Mouse (Mus musculus) CH12.LX (cell line): ENCODE measurements around the gene Cdyl. TPM values are rescaled to one million over a fixed set of nuclear protein-coding genes. Genes with fewer than 3 reads are reported as not detected.
A peak's percentile ranks its signal among the peaks of the same experiment; 100 is the strongest.

Experiments
- DNase-seq: peaks from one replicate; pipeline ENCODE4 v3.0.0-alpha.2; 2013; ENCODE audit errors: extremely low read depth
- H3K27ac ChIP-seq: 2 replicates; pipeline ENCODE4 v1.5.1; 2012; ENCODE audit warnings: low read depth, mild to moderate bottlenecking, control low read depth, moderate library complexity; ENCODE audit not compliant: insufficient read depth
- H3K27me3 ChIP-seq: replicated peaks from 2 replicates; pipeline ENCODE3; 2012; ENCODE audit warnings: inconsistent platforms
- H3K36me3 ChIP-seq, 2 experiments: replicated peaks in 1 of 2; 2 replicates each; pipeline versions ENCODE3 to v1.6.1; 2012; ENCODE audit warnings: inconsistent platforms in 1 of 2, low read length in 1 of 2, mild to moderate bottlenecking in 1 of 2, mixed read lengths in 1 of 2, moderate library complexity in 1 of 2; ENCODE audit not compliant: control insufficient read depth in 1 of 2, insufficient read depth in 1 of 2
- H3K4me1 ChIP-seq, 2 experiments: 2 replicates each; pipeline ENCODE4 v1.6.1; 2012; ENCODE audit warnings: inconsistent platforms in 1 of 2, moderate library complexity in 1 of 2; ENCODE audit not compliant: insufficient read depth in 2 of 2, control insufficient read depth in 1 of 2
- H3K4me2 ChIP-seq: 2 replicates; pipeline ENCODE4 v1.6.1; 2012; ENCODE audit warnings: low read depth, mild to moderate bottlenecking, control low read depth; ENCODE audit not compliant: poor library complexity, insufficient read depth, severe bottlenecking
- H3K4me3 ChIP-seq, 3 experiments: fragments of 150-350 bp in 1 of 3; sonication (generic) in 1 of 3; replicated peaks in 1 of 3; 2 replicates each; pipeline versions ENCODE3 to v1.5.1; 2011 to 2012; ENCODE audit warnings: low read depth in 2 of 3, low read length in 2 of 3, mild to moderate bottlenecking in 2 of 3, moderate library complexity in 2 of 3, control low read depth in 1 of 3, improper control_type of control experiment in 1 of 3, inconsistent platforms in 1 of 3, mixed read lengths in 1 of 3; ENCODE audit not compliant: poor library complexity in 1 of 3
- H3K79me2 ChIP-seq: replicated peaks from 2 replicates; pipeline ENCODE4 v1.6.1; 2012; ENCODE audit warnings: mild to moderate bottlenecking, moderate library complexity; ENCODE audit not compliant: control insufficient read depth, poor library complexity, insufficient read depth, severe bottlenecking; ENCODE audit errors: extremely low read depth
- H3K9ac ChIP-seq: 2 replicates; pipeline ENCODE4 v1.6.1; 2012; ENCODE audit warnings: low read depth, mild to moderate bottlenecking, control low read depth, moderate library complexity; ENCODE audit not compliant: insufficient read depth
- H3K9me3 ChIP-seq: replicated peaks from 2 replicates; pipeline ENCODE3; 2012; ENCODE audit warnings: low read length, inconsistent platforms, mixed read lengths
- CHD2 ChIP-seq: IDR thresholded peaks from 2 replicates; pipeline ENCODE4 v1.6.1; 2011; ENCODE audit warnings: low read length, improper control_type of control experiment
- CTCF ChIP-seq, 2 experiments: IDR thresholded peaks in 1 of 2; conservative IDR thresholded peaks in 1 of 2; 2 replicates each; pipeline ENCODE4 v1.5.1; 2011 to 2012; ENCODE audit warnings: low read depth in 2 of 2, low read length in 2 of 2, improper control_type of control experiment in 1 of 2, inconsistent platforms in 1 of 2, mild to moderate bottlenecking in 1 of 2, moderate library complexity in 1 of 2
- E2F4 ChIP-seq: IDR thresholded peaks from 2 replicates; pipeline ENCODE4 v1.6.1; 2011; ENCODE audit warnings: low read depth, low read length, improper control_type of control experiment; ENCODE audit not compliant: insufficient replicate concordance
- ELF1 ChIP-seq: IDR thresholded peaks from 2 replicates; pipeline ENCODE4 v1.6.1; 2014; ENCODE audit warnings: low read depth, mild to moderate bottlenecking, inconsistent platforms, low read length, improper control_type of control experiment
- EP300 ChIP-seq: IDR thresholded peaks from 2 replicates; pipeline ENCODE4 v1.6.1; 2011; ENCODE audit warnings: low read length, improper control_type of control experiment
- JUND ChIP-seq: conservative IDR thresholded peaks from 2 replicates; pipeline ENCODE4 v1.6.1; 2011; ENCODE audit warnings: low read depth, low read length, improper control_type of control experiment
- KAT2A ChIP-seq: IDR thresholded peaks from 2 replicates; pipeline ENCODE4 v1.6.1; 2012; ENCODE audit warnings: low read length, improper control_type of control experiment, inconsistent platforms; ENCODE audit not compliant: insufficient replicate concordance
- MAFK ChIP-seq: IDR thresholded peaks from 2 replicates; pipeline ENCODE4 v1.6.1; 2011; ENCODE audit warnings: low read length, improper control_type of control experiment; ENCODE audit not compliant: insufficient replicate concordance
- MAX ChIP-seq: IDR thresholded peaks from 2 replicates; pipeline ENCODE4 v1.6.1; 2011; ENCODE audit warnings: low read length, improper control_type of control experiment
- MAZ ChIP-seq: IDR thresholded peaks from 2 replicates; pipeline ENCODE4 v1.6.1; 2012; ENCODE audit warnings: low read depth, mild to moderate bottlenecking, inconsistent platforms, low read length, improper control_type of control experiment, moderate library complexity
- MEF2A ChIP-seq: IDR thresholded peaks from 2 replicates; pipeline ENCODE4 v1.6.1; 2014; ENCODE audit warnings: low read depth, mild to moderate bottlenecking, inconsistent platforms, low read length, improper control_type of control experiment, borderline replicate concordance
- MYC ChIP-seq: IDR thresholded peaks from 2 replicates; pipeline ENCODE4 v1.6.1; 2011; ENCODE audit warnings: low read depth, mild to moderate bottlenecking, improper control_type of control experiment, low read length
- POLR2A ChIP-seq: IDR thresholded peaks from 2 replicates; pipeline ENCODE4 v1.6.1; 2011; ENCODE audit warnings: low read depth, mild to moderate bottlenecking, improper control_type of control experiment, low read length
- POLR2AphosphoS2 ChIP-seq: IDR thresholded peaks from 2 replicates; pipeline ENCODE4 v1.6.1; 2011; ENCODE audit warnings: low read depth, low read length, improper control_type of control experiment
- SMC3 ChIP-seq: IDR thresholded peaks from 2 replicates; pipeline ENCODE4 v1.6.1; 2011; ENCODE audit warnings: low read depth, low read length, improper control_type of control experiment
- TBP ChIP-seq: conservative IDR thresholded peaks from 2 replicates; pipeline ENCODE4 v1.6.1; 2011; ENCODE audit warnings: low read depth, low read length, improper control_type of control experiment
- UBTF ChIP-seq: IDR thresholded peaks from 2 replicates; pipeline ENCODE4 v1.6.1; 2012; ENCODE audit warnings: low read depth, mild to moderate bottlenecking, inconsistent platforms, low read length, improper control_type of control experiment, moderate library complexity
- USF2 ChIP-seq: conservative IDR thresholded peaks from 2 replicates; pipeline ENCODE4 v1.6.1; 2011; ENCODE audit warnings: low read depth, low read length, improper control_type of control experiment
- dilution Hi-C: fragments of 300-500 bp; cut with MboI; formaldehyde crosslinking; loops from 2 replicates; pipeline ENCODE4 v1.14.3; 2020; ENCODE audit warnings: low sequenced_read_pairs; ENCODE audit not compliant: extremely low pct_unique_long_range_greater_than_20kb, extremely low pct_ligation_motif_present
- in situ Hi-C: fragments of 300-500 bp; cut with MboI; formaldehyde crosslinking; loops from 3 replicates; pipeline ENCODE4 v1.14.3; 2019; ENCODE audit warnings: low sequenced_read_pairs, low pct_ligation_motif_present, low pct_unique_long_range_greater_than_20kb, mixed read lengths
- polyA plus RNA-seq: library from polyadenylated mRNA; unstranded; fragments of >175 nt; gene quantifications from 2 replicates; pipeline ENCODE4 v1.2.1, GENCODE M21; 2012; ENCODE audit warnings: low read depth; ENCODE audit not compliant: insufficient read length
- total RNA-seq, 2 experiments: library from RNA; depleted of rRNA; stranded (reverse); fragments of 300-350 nt in 1 of 2; fragments of >200 nt in 1 of 2; gene quantifications; 2 replicates each; pipeline ENCODE4 v1.2.3; 2012 to 2014

The Cdyl gene
- total and polyA plus RNA-seq, 3 experiments: 5.7 to 9.1 (median 8.3) TPM

DNA sequence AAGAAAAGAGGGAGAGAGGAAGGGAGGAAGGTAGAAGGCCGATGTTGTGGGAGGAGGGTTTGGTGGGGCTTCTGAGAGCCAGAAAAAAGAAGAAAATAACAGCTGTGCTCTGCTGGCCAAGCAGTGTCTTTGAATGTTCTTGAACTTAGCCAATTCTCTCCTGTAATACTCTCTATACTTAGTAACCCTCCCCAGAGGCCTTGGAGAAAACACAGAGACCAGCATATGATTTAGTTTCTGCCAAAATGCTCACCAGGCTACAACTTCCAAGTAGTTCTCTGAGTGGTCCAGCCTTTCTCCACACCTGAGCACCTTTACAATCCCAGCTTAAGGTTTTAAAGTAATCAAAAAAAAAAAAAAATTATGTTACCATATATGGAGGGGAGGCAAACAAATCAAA lies 218.6 kb downstream of the Cdyl start (continued):
- TF ChIP-seq MAZ: no peak
- TF ChIP-seq ELF1: 0 out of 2 replicates have a peak, but pooled peaks have one; percentile 27

DNA sequence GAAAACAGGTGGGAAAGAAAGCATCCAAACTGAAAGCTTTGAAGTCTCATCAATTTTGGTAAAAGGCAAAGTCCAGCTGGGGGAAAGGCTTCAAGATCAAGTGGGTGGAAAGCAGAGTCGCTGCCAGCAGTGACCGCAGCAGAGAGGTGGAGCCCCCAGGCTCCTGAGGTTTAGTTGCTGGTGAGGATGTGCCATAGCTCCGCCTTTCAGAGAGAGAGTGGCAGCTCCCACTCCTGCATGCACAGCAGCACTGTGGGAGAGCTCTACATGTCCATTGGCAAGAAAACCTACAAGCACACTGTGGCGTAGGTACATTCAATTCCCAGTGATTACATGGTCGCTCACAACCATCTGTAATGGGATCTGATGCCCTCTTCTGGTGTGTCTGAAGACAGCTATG lies 219.4 kb downstream of the Cdyl start:
- in situ Hi-C loops (loop anchor here (5.0 kb wide), 1 partner anchor 102 kb away; no protein-coding TSS in a partner anchor), dilution Hi-C loops (no loop called here)
- Histone ChIP-seq H3K9me3 (no peaks in the 10 kb centered on the region), H3K27me3 (no peaks in the 10 kb centered on the region), H3K79me2 (no peaks in the 10 kb centered on the region), H3K4me3 (no peak overlapping the region), H3K36me3 (peaks cover 0 to 2% of the 10 kb centered on the region in 2 experiments), H3K27ac (peak overlapping the region; percentile 66; the same call in 1 of the 2 replicates), H3K4me2 (peak overlapping the region; percentile 64; the same call in 1 of the 2 replicates), H3K4me1 (peaks cover 15 to 48% of the 10 kb centered on the region in 2 experiments), H3K9ac (no peak overlapping the region)
- 0 out of 2 replicates have a peak, but pooled peaks have one; percentile 25 for TF ChIP-seq TBP
- TF ChIP-seq EP300: 0 out of 2 replicates have a peak, but pooled peaks have one; percentile 14
- TF ChIP-seq JUND: no peak
- TF ChIP-seq CTCF (conservative IDR thresholded peaks at IDR 0.05 in 1 of 2, IDR thresholded peaks at IDR 0.05 in 1 of 2; ENCODE audit: low read depth in 2 of 2, low read length in 2 of 2): peak in 1 of 2 experiments; percentile 32; a peak in 1 of 4 replicates
- 0 out of 2 replicates have a peak, but pooled peaks have one; percentile 6 for TF ChIP-seq SMC3
- TF ChIP-seq USF2: no peak
- peak; percentile 56 for DNase-seq

DNA sequence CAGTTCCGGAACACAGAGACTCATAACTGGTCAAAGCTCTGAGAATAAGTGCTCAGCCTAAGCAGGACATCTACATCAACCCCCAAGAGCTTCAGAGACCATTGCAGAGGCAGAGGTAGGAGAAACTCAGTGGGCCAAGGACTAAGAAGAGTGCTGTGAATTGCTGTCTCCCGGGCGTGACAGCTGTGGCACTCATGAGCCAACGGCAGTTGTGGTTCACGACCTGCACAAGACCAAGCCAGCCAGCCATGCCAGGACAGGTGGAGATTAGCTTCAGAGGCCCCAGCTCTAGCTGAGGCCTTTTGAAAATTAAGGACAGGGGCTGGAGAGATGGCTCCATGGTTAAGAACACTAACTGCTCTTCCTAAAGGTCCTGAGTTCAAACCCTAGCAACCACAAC lies 219.9 kb downstream of the Cdyl start:
- H3K4me3 ChIP-seq: no peak overlapping the region
- H3K27ac ChIP-seq: no peak overlapping the region
- no peak overlapping the region for H3K9ac ChIP-seq
- H3K27me3 ChIP-seq: no peaks in the 10 kb centered on the region
- 0 out of 4 replicates have a peak, but pooled peaks of 1 of the 2 experiments have one; percentile 15 for TF ChIP-seq CTCF (conservative IDR thresholded peaks at IDR 0.05 in 1 of 2, IDR thresholded peaks at IDR 0.05 in 1 of 2; ENCODE audit: low read depth in 2 of 2, low read length in 2 of 2)
- no peak for TF ChIP-seq JUND
- TF ChIP-seq, all 38 proteins: peak for 1
- no peaks in the 10 kb centered on the region for H3K36me3 ChIP-seq
- H3K4me1 ChIP-seq: peaks cover 15 to 47% of the 10 kb centered on the region in 2 experiments
- DNase-seq: no peak
- no peaks in the 10 kb centered on the region for H3K79me2 ChIP-seq
- in situ Hi-C loops: loop anchor here (5.0 kb wide), 1 partner anchor 102 kb away; no protein-coding TSS in a partner anchor
- H3K9me3 ChIP-seq: no peaks in the 10 kb centered on the region
- H3K4me2 ChIP-seq: no peak overlapping the region
- dilution Hi-C loops: no loop called here

DNA sequence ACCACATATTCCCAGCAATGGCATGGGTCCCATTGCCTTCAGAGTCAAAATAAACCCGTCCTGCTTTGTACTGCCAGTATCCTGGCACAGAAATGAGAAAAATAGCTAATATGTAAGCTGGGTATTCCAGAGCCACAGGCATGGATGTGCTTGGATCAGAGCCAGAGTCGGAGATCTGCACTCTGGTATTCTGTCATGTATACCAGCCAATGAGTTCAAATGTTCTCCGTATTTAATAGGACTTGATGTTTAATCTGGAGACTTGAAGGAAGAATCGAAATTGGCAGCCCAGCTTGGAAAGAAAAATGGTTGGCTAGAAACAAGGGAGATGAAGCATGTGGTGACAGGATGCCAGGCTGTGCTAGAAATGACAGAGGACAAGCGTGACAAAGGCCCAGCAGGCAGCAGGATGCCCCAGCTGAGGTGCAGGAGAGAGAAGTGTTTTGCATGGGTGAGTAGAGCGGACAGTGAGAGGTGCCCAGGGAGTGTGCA lies 221.0 kb downstream of the Cdyl start:
- H3K4me1 ChIP-seq: peaks cover 15 to 46% of the 10 kb centered on the region in 2 experiments
- H3K4me2 ChIP-seq: no peak overlapping the region
- H3K79me2 ChIP-seq: no peaks in the 10 kb centered on the region
- no peaks in the 10 kb centered on the region for H3K27me3 ChIP-seq
- no peak overlapping the region for H3K4me3 ChIP-seq
- H3K27ac ChIP-seq: no peak overlapping the region
- no peak overlapping the region for H3K9ac ChIP-seq
- in situ Hi-C loops (no loop called here), dilution Hi-C loops (no loop called here)
- H3K36me3 ChIP-seq: no peaks in the 10 kb centered on the region
- DNase-seq: no peak
- no peaks in the 10 kb centered on the region for H3K9me3 ChIP-seq
- TF ChIP-seq JUND (no peak), POLR2AphosphoS2 (no peak), CTCF (conservative IDR thresholded peaks at IDR 0.05 in 1 of 2, IDR thresholded peaks at IDR 0.05 in 1 of 2; ENCODE audit: low read depth in 2 of 2, low read length in 2 of 2) (no peak), MYC (no peak), POLR2A (no peak), TBP (no peak), MEF2A (no peak), E2F4 (no peak), USF2 (no peak), UBTF (no peak), MAX (no peak), MAFK (no peak), ELF1 (no peak), KAT2A (no peak), CHD2 (no peak), MAZ (no peak)
